Mouse (Mus musculus) olfactory bulb, adult 2 months (tissue): ENCODE measurements around the gene Cacnb1.

Experiments used
- CTCF ChIP-seq: fragments of 200-500 bp; IDR thresholded peaks from 2 replicates; pipeline ENCODE4 v1.5.1; 2012; ENCODE audit warnings: low read depth, mild to moderate bottlenecking, low read length, moderate library complexity; ENCODE audit not compliant: insufficient read depth
- POLR2A ChIP-seq: fragments of 200-500 bp; IDR thresholded peaks from 2 replicates; pipeline ENCODE4 v1.6.1; 2012; ENCODE audit warnings: mild to moderate bottlenecking, low read depth, low read length, moderate library complexity; ENCODE audit not compliant: insufficient read depth

GRCm38 (mm10) chr11:98020710-98021109 is 2.1 kb downstream of the Cacnb1 start:
- no peak for TF ChIP-seq CTCF
- TF ChIP-seq POLR2A, result no peak
